Comparison of ENCODE assay signal across 9 mouse cellular contexts in genomic region chr17:67866541-67867241, GRCm38 (mm10).
DNase-seq lines count a peak whose midpoint lies in the region; ATAC-seq lines count a peak whose summit lies in the region.
"Had no signal": no experiment of that assay in that cellular context is flagged by ENCODE, and none has a peak within 500 bp of the region (broad histone marks: within the 10 kb centered on the region; RNA-seq: fewer than 3 reads in every experiment).

No protein-coding gene starts in this region.

- no peak overlapping the region for H3K4me3 ChIP-seq in embryonic facial prominence, embryonic 11.5 days (ENCODE audit: low read depth, low read length)
- no peak overlapping the region for H3K4me3 ChIP-seq in heart, embryonic 11.5 days (ENCODE audit: low read depth, low read length)
- H3K4me3 ChIP-seq in neural tube, embryonic 11.5 days (ENCODE audit: low read depth, low read length) = no peak overlapping the region

- 30% methylated on average over 20 of the region's 20 CpGs for WGBS in embryonic facial prominence, embryonic 11.5 days
- WGBS in heart, embryonic 11.5 days (ENCODE audit: insufficient replicate concordance) = 73% methylated on average over 20 of the region's 20 CpGs
- WGBS in neural tube, embryonic 11.5 days = 63% methylated on average over 20 of the region's 20 CpGs

- H3K36me3 ChIP-seq in embryonic facial prominence, embryonic 11.5 days (replicated peaks; ENCODE audit: control insufficient read depth, insufficient read depth, low read depth, low read length) = peaks cover 15% of the 10 kb centered on the region
- peaks cover 10% of the 10 kb centered on the region for H3K36me3 ChIP-seq in heart, embryonic 11.5 days (ENCODE audit: control insufficient read depth, insufficient read depth, low read length)
- H3K36me3 ChIP-seq in neural tube, embryonic 11.5 days (ENCODE audit: control insufficient read depth, insufficient read depth, low read length) = peaks cover 11% of the 10 kb centered on the region

- peak; percentile 63 for ATAC-seq in embryonic facial prominence, embryonic 11.5 days (replicated peaks; ENCODE audit: insufficient number of reproducible peaks, low FRiP score, low TSS enrichment, low read depth)
- ATAC-seq in heart, embryonic 11.5 days (replicated peaks; ENCODE audit: insufficient number of reproducible peaks, low FRiP score, low TSS enrichment) = no peak
- ATAC-seq in neural tube, embryonic 11.5 days (ENCODE audit: insufficient read depth, low FRiP score, low TSS enrichment) = no peak
- ATAC-seq in erythroid progenitor cell, adult 5-6 weeks (replicated peaks; ENCODE audit: low FRiP score, poor library complexity, severe bottlenecking) = no peak

- H3K27ac ChIP-seq in embryonic facial prominence, embryonic 11.5 days (replicated peaks; ENCODE audit: low read depth, low read length) = peak overlapping the region; percentile 85
- H3K27ac ChIP-seq in heart, embryonic 11.5 days (ENCODE audit: low read depth, low read length) = 0 out of 2 replicates have a peak overlapping the region, but pooled peaks have one; percentile 16
- H3K27ac ChIP-seq in neural tube, embryonic 11.5 days (ENCODE audit: low read depth, low read length) = no peak overlapping the region

- peak overlapping the region; percentile 25; the same call in 1 of the 2 replicates for H3K9ac ChIP-seq in embryonic facial prominence, embryonic 11.5 days (replicated peaks; ENCODE audit: low read length)
- no peak overlapping the region for H3K9ac ChIP-seq in heart, embryonic 11.5 days (ENCODE audit: low read depth, low read length)
- H3K9ac ChIP-seq in neural tube, embryonic 11.5 days (ENCODE audit: low read length) = no peak overlapping the region

- no peaks in the 10 kb centered on the region for H3K9me3 ChIP-seq in embryonic facial prominence, embryonic 11.5 days (replicated peaks; ENCODE audit: control insufficient read depth, low read length)
- H3K9me3 ChIP-seq in heart, embryonic 11.5 days (replicated peaks; ENCODE audit: control insufficient read depth, low read length) = no peaks in the 10 kb centered on the region
- no peaks in the 10 kb centered on the region for H3K9me3 ChIP-seq in neural tube, embryonic 11.5 days (ENCODE audit: control insufficient read depth, low read length)

- DNase-seq in kidney, postnatal 4 days = peak; percentile 19 to 37
- DNase-seq in kidney, adult 18-20 months = no peak
- peak; percentile 94 for DNase-seq in embryonic facial prominence, embryonic 11.5 days (ENCODE audit: low spot score)
- DNase-seq in neural tube, embryonic 11.5 days (ENCODE audit: low spot score) = peak; percentile 39
- no peak for DNase-seq in cerebellum, postnatal 36 days
- DNase-seq: liver; midbrain, embryonic 14.5 days had no signal

- H3K4me1 ChIP-seq in embryonic facial prominence, embryonic 11.5 days (ENCODE audit: control insufficient read depth, insufficient read depth, low read length) = peaks cover 4% of the 10 kb centered on the region; the same call in 1 of the 2 replicates
- H3K4me1 ChIP-seq in heart, embryonic 11.5 days (ENCODE audit: control insufficient read depth, insufficient read depth, low read length) = no peaks in the 10 kb centered on the region
- no peaks in the 10 kb centered on the region for H3K4me1 ChIP-seq in neural tube, embryonic 11.5 days (ENCODE audit: control insufficient read depth, insufficient read depth, low read length)

- no peaks in the 10 kb centered on the region for H3K27me3 ChIP-seq in embryonic facial prominence, embryonic 11.5 days (ENCODE audit: control insufficient read depth, insufficient read depth, low read length)
- peaks cover 21% of the 10 kb centered on the region for H3K27me3 ChIP-seq in heart, embryonic 11.5 days (ENCODE audit: control insufficient read depth, insufficient read depth, low read length)
- H3K27me3 ChIP-seq in neural tube, embryonic 11.5 days (ENCODE audit: control insufficient read depth, insufficient read depth, low read length) = no peaks in the 10 kb centered on the region

- no peak overlapping the region; the same call in 1 of the 2 replicates for H3K4me2 ChIP-seq in embryonic facial prominence, embryonic 11.5 days (ENCODE audit: low read depth, low read length)
- H3K4me2 ChIP-seq in heart, embryonic 11.5 days = no peak overlapping the region
- H3K4me2 ChIP-seq in neural tube, embryonic 11.5 days (ENCODE audit: low read depth) = no peak overlapping the region

Comparison
In these comparisons a context has a peak if more than half of its experiments do, and no peak if none do; other contexts are left out.
1. DNase-seq: peak in kidney, postnatal 4 days (2 of 2), embryonic facial prominence, embryonic 11.5 days (single experiment) and neural tube, embryonic 11.5 days (single experiment); none in kidney, adult 18-20 months (single experiment) and cerebellum, postnatal 36 days (0 of 2).